Mouse (Mus musculus): ENCODE measurements around the gene Sipa1l1.

Sipa1l1 gene

DNA sequence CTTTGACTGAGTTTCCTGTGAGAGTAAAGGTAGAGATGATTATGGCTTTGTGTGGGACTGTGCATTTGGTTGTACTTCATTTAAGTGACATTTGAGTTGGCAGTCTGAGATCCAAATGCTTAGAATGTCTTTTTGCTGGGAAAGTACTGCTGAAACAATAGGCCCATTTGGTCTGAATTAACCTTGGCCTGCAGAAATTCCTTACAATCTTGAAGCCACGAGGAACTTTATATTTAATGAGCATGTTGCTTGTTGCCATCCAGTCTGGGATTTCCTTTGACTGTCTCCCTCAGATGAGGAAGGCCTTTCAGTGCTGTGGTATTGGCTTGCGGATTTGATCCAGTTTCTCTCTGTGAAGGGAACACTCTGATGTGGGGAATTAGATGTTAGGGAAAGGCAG is 43.9 kb downstream of the Sipa1l1 start:
- DNase-seq: no peak

DNA sequence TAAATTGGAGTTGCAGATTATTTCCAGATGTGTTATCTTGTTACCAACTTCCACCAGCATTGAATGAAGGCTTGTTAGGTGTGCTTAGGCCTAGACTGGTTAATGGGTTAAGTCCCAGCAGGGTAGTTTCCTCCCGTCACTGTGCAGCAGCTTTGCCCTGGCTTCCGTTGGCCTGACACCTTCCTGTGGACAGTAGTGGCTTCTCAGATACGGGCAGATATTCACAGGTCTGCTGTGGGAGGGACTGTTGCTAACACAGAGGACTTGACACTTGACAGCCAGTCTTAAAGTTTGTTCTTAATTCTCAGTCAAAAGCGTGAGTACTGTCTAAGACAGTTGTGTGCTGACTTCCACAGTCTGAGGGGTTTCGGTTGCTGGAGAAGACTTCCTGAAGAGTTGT is 45.8 kb downstream of the Sipa1l1 start:
- no peak for DNase-seq

GRCm38 (mm10) chr12:82216801-82217553 is 47.9 kb downstream of the Sipa1l1 start:
- DNase-seq: no peak

- no peak for DNase-seq
Measured at GRCm38 (mm10) chr12:82218201-82218600, 49.1 kb downstream of the Sipa1l1 start.

DNA sequence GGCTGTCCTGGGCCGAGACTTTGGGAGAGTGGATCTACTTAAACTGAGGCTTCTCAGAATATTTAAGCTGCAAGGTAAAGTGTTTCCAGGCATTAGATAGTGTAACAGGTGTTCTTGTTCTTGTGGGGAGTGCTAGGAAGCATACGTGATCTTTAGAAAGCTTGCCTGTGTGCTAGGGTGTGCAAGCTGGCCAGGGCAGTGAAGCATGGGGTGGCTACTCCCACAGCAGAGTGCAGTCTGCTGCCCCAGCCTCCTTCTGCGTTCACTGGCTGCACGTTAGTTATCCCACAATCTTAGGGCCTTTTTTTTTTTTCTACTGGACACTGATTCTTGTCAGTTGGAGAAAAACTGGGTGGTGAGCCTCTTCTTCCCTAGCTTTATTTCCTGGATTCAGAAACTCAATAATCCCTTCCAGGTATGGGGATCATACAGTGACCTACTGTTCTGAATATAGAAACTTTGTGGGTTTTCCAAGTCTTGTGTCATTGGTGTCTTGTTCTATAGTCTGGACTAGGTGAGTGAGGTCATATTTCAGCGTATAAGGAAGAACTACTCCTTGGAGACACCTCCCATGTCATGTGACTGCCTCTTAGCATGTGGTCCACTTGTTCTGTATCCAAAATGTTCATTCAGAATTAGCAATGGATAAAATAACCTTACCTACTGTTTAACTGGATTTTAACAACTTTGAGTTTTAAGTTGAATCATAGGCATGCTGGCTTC is 51.4 kb downstream of the Sipa1l1 start:
- no peak for DNase-seq

DNA sequence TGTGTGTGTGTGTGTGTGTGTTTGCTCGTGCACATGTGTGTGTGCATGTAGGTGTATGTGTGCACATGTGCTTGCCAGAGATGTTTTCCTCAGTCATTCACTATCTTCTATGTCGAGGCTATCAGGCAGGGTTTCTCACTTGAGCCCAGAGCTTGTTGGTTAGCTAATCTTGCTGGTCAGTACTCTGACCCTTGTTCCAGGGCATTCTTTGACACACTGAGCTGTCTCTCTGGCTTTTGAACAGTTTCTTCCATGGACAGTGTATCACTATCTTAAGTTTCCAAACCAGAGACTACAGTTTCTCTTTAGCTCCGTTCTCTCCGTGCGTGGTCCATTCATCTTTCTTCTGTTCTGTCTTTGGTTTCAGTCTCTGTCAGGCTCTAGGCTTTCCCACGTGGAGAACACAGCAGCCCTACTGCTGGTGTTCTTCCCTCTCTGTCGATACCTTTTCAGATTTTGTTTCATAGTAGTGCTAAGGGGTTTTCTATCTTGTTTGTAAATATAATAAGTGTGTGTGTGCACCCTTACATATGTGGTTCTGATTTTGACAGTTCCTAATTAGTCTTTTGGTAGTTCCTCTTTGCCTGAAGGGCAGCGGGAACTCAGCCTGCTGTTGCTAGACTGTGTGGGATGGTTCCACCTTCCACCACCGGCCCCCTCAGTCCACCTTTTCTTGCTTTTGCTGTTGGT is 54.2 kb downstream of the Sipa1l1 start:
- no peak for DNase-seq

DNA sequence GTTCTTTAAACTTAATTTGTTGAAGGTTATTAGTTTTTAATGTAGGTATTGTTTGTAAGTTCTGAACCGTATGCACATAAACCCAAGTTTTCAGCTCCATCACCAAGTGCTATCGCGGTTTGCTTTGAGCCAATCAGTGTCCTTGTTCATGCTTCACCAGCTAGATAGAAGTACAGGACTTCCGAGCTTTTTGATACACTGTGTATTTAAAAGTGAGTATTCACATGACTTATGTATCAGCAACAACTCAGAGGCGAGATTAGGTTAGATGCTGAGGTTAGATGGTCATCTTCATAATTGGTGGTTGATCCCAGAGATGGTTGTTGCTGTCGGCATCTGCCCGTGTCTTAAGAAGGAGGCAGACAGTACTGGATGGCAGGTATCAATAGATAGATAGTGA is 55.7 kb downstream of the Sipa1l1 start:
- DNase-seq: no peak

DNA sequence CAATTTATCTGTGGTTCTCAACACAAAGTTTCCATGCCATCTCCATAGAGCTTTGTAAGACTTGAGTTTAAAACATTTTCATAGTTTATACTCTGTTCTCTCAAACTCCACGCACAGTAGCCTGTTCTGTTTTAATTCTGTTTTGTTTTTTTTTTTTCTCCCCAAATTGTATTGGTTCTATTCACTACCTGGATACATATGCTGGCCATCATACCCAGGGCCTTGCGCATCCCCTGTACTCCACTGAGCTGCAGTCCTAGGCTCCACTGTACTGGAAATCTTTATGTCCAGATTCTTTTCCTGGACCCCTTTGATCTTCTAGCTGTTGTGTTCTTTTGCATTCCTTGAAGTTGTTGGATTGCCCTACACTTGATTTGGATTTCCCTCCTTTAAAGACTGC is 56.2 kb downstream of the Sipa1l1 start:
- DNase-seq: no peak

DNA sequence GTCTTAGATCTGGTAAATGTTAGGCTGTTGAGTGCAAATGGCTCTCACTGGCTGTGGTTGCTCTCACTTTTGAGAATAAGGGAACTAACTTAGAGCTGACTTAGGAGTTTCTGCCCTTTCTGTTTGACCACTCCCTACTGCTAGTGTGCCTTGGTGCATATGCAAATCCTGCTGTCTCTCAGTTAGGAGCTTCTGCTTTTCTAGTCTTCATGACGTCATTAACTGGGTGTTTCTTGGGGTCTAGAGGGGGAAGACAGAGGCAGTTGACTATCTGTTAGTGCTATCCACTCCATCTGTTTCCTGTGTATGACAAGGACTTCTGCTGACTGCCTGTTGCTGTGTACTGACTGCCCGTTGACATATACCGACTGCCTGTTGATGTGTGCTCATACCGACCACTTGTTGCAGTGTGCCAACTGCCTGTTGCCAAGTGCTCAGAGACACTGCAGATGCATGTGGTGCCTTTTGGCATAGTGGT is 56.7 kb downstream of the Sipa1l1 start:
- DNase-seq: no peak

GRCm38 (mm10) chr12:82226311-82227066 is 57.4 kb downstream of the Sipa1l1 start:
- no peak for DNase-seq

- no peak for DNase-seq
Measured at GRCm38 (mm10) chr12:82230127-82230526, 61.0 kb downstream of the Sipa1l1 start.

DNA sequence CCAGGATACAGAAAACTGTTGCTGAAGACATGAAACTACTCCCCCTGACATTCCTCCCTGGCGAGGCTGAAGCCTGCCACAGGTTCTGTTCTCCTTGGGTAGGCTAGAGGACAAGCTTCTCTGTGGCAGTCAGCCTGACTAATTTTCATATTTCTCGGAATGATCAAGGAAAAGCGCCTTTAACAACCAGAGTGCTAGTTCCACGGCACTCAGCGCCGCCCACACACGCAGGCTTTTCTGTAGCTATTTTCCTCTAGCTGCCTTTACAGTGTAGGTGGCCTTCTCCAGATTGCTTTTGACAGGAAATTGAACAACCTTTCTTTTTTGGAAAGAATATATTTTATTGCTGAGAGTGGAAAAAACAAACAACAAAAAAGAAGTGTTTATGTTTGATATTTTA is 62.1 kb downstream of the Sipa1l1 start:
- no peak for DNase-seq

- DNase-seq: no peak
Measured at GRCm38 (mm10) chr12:82233177-82233576, 64.1 kb downstream of the Sipa1l1 start.

DNA sequence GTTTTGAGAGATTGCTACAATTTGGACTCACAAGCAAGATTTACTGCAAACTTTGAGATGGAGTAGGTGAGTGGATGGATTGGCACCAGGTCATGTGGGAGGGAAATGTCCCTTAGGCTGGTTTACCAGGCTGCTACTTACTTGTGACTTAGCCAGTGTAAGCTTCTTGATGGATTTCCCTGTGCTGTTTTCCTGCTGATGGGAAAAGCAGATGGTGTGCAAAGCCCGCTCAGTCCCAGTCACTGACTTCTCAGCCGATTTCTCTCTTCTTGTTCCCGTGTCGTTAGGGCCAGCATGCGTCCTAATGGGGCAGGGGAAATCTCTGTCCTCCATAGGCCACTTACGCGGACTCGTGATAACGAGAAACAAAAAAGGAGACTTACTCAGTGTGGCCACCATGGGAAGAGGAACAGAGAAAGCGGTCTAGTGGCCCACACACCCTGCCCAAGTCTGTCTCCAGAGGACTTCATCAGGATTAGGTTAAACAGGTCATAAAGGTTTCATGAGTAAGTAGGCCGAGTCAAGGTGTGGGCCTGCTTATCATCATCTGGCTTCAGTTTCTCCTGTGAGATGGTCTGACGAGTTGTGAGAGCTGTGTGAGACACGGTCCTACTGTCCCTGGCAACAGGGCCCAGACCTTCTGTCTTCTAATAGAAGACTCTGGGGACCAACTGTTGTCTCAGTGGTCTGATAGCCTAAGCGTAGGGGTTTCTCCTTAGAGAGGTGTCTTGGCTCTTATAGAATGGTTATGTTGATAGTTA is 65.5 kb downstream of the Sipa1l1 start:
- DNase-seq: no peak

GRCm38 (mm10) chr12:82237095-82237494 is 68.0 kb downstream of the Sipa1l1 start:
- no peak for DNase-seq

GRCm38 (mm10) chr12:82237946-82238345 is 68.8 kb downstream of the Sipa1l1 start:
- no peak for DNase-seq

DNA sequence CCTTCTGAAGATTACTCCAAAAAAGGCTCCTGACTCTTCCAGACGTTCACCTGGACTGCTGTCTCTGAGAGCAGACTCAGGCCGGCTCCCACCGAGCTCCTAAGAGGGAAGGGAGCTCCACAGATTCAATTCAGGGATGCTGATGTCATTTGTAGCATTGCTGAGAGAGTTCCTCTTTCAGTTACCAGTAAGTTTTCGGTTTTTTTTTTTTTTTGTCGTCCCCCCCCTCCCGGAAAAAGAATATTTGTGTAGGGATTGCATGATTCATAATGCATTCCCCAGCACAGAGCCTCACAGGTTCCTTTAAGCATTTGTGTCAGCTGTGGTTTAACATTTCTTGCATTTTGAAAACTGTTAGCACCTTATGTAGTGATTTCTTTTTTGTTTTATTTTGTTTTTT is 71.6 kb downstream of the Sipa1l1 start:
- no peak for DNase-seq

GRCm38 (mm10) chr12:82245219-82245618 is 76.1 kb downstream of the Sipa1l1 start:
- DNase-seq: no peak

DNA sequence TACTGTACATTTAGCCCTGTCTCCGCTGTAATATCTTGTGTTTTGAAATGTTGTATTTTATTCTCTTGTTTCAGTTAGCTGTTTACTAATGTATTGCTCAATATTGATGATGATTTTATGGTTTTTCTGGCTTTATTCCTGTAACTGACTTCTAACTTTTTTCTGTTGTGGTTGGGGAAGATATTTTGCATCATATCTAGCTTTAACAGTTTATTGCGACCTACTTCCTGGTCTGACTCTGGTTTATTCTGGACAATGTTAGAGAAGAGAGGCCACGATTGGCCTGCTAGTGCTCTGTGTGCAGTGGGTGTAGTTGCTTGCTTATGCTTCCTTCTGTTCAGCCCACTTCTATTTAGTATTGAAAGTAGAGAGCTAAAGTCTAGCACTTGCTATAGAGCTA is 77.3 kb downstream of the Sipa1l1 start:
- no peak for DNase-seq

GRCm38 (mm10) chr12:82247371-82248258 is 78.5 kb downstream of the Sipa1l1 start:
- no peak for DNase-seq

- DNase-seq: no peak
Measured at GRCm38 (mm10) chr12:82248501-82248900, 79.4 kb downstream of the Sipa1l1 start.

Measured in cerebellum, adult 11 months (tissue).